In genomic region chr1:60534932-60535331, GRCm38 (mm10) we compare ENCODE assay signal across 10 mouse cellular contexts. TPM values are rescaled to one million over a fixed set of nuclear protein-coding genes. Genes with fewer than 3 reads are reported as not detected.
DNase-seq lines count a peak whose midpoint lies in the region; ATAC-seq and TF ChIP-seq lines count a peak whose summit lies in the region.
"Had no signal": no experiment of that assay in that cellular context is flagged by ENCODE, and none has a peak within 500 bp of the region (broad histone marks: within the 10 kb centered on the region; RNA-seq: fewer than 3 reads in every experiment).

No protein-coding gene starts in this region.

- TF ChIP-seq CTCF in left cerebral cortex, adult 2 months (IDR thresholded peaks at IDR 0.05), result peak; percentile 43

- H3K27ac ChIP-seq in left cerebral cortex, adult 2 months, result no peak overlapping the region
- H3K27ac ChIP-seq: heart, embryonic 15.5 days; macrophage had no signal

- DNase-seq in adrenal gland, postnatal 10 days, result peak; percentile 13
- DNase-seq in adrenal gland, adult 8-10 months, result no peak
- DNase-seq in left cerebral cortex, adult 2 months (ENCODE audit: extremely low spot score in 1 of 2, low spot score in 2 of 2), result peak in 1 of 2 experiments; percentile 22
- no peak for DNase-seq in left cerebral cortex, adult 11 months (ENCODE audit: low spot score)
- DNase-seq in embryo, embryonic 10.5 days (ENCODE audit: low spot score), result peak; percentile 51
- DNase-seq in urinary bladder, adult 18-20 months (ENCODE audit: low spot score in 2 of 2), result no peak
- no peak for DNase-seq in layer of hippocampus, adult 9-11 months

- intact Hi-C loops in left cerebral cortex, adult 2 months (cut with DNase I), result no loop called here

- no peak overlapping the region for H3K4me3 ChIP-seq in left cerebral cortex, adult 2 months
- H3K4me3 ChIP-seq: heart, embryonic 15.5 days had no signal

- 0 out of 2 replicates have a peak, but pooled peaks have one; percentile 40 for ATAC-seq in megakaryocyte, adult 5-6 weeks (ENCODE audit: poor library complexity, severe bottlenecking)

RNA-seq across cellular contexts. Expression of gene Raph1, which starts 32.0 kb away (rescaled TPM):
- total RNA-seq in adrenal gland, postnatal 10 days (2021), result 10 to 100 TPM; 87.3 to 96.3 TPM
- 100 to 1,000 TPM in 3 of 4 experiments, 10 to 100 TPM in 1; 71.6 to 273 (median 178) TPM for total RNA-seq in adrenal gland, adult 8-10 months (2022)
- 10 to 100 TPM; 84.4 to 88.8 TPM for total RNA-seq in left cerebral cortex, adult 2 months (2021)
- 78.7 and 92.4 TPM in 2 replicates for total RNA-seq in megakaryocyte, adult 5-6 weeks (2015)
- 21.9 and 36.3 TPM in 2 replicates for total RNA-seq in megakaryocyte, adult 5-6 weeks (2017)

Comparison
In these comparisons a context has a peak if more than half of its experiments do, and no peak if none do; other contexts are left out.
1. DNase-seq: peak in adrenal gland, postnatal 10 days (single experiment) and embryo, embryonic 10.5 days (single experiment); none in adrenal gland, adult 8-10 months (single experiment), left cerebral cortex, adult 11 months (single experiment), urinary bladder, adult 18-20 months (0 of 2) and layer of hippocampus, adult 9-11 months (single experiment).